Mouse (Mus musculus): ENCODE measurements around the gene Stau1. TPM values are rescaled to one million over a fixed set of nuclear protein-coding genes. Genes with fewer than 3 reads are reported as not detected.

Stau1 gene
- polyA plus RNA-seq, 1 experiment from 2014 or later, result 100 TPM

DNA sequence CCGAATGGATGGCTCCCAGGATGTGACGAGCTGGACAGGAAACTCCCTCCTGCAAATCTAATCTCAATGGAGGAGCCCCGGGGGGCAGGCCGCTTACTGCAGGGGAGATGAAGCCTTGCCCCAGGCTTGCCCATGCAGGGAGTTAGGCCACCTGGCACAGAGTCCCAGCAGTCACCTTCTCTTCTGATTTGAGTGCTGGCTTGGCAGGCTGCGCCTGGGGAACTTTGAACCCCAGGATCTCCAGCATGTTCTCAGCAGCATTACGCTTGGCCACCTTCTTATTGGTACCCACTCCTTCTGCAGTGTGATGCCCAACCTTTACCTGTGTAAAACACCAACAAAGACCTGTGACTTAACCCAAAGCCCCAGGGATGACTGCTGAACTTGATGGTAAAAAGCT lies 43.9 kb downstream of the Stau1 start:
- no peak overlapping the region for H3K27ac ChIP-seq (replicated peaks; ENCODE audit: low read depth, low read length)
- 84% methylated on average over 6 of the region's 6 CpGs for WGBS

GRCm38 (mm10) chr2:166950853-166951648 lies 45.0 kb downstream of the Stau1 start:
- Histone ChIP-seq H3K9me3 (ENCODE audit: control insufficient read depth, low read length) (no peaks in the 10 kb centered on the region), H3K4me2 (ENCODE audit: low read depth, severe bottlenecking) (no peak overlapping the region), H3K27me3 (ENCODE audit: control insufficient read depth, insufficient read depth, low read length) (no peaks in the 10 kb centered on the region), H3K4me1 (ENCODE audit: control insufficient read depth, insufficient read depth, low read length) (no peaks in the 10 kb centered on the region), H3K4me3 (ENCODE audit: low read depth, low read length) (no peak overlapping the region), H3K36me3 (ENCODE audit: control insufficient read depth, insufficient read depth, low read length) (peaks cover 35% of the 10 kb centered on the region), H3K9ac (ENCODE audit: low read length) (no peak overlapping the region), H3K27ac (replicated peaks; ENCODE audit: low read depth, low read length) (no peak overlapping the region)
- ATAC-seq (ENCODE audit: insufficient number of reproducible peaks, low FRiP score, low TSS enrichment, low read depth) (no peak), DNase-seq (ENCODE audit: low spot score) (no peak)
- WGBS, result 89% methylated on average over 14 of the region's 14 CpGs

More for the DNA sequence above, 43.9 kb downstream of the Stau1 start:
- ATAC-seq (ENCODE audit: insufficient number of reproducible peaks, low FRiP score, low TSS enrichment, low read depth), result no peak
- Histone ChIP-seq H3K36me3 (ENCODE audit: control insufficient read depth, insufficient read depth, low read length) (peaks cover 33% of the 10 kb centered on the region), H3K4me2 (ENCODE audit: low read depth, severe bottlenecking) (no peak overlapping the region), H3K4me3 (ENCODE audit: low read depth, low read length) (no peak overlapping the region), H3K9me3 (ENCODE audit: control insufficient read depth, low read length) (no peaks in the 10 kb centered on the region), H3K9ac (ENCODE audit: low read length) (no peak overlapping the region), H3K4me1 (ENCODE audit: control insufficient read depth, insufficient read depth, low read length) (no peaks in the 10 kb centered on the region), H3K27me3 (ENCODE audit: control insufficient read depth, insufficient read depth, low read length) (no peaks in the 10 kb centered on the region)
- no peak for DNase-seq (ENCODE audit: low spot score)

- H3K4me3 ChIP-seq (ENCODE audit: low read depth, low read length), result no peak overlapping the region
- H3K9me3 ChIP-seq (ENCODE audit: control insufficient read depth, low read length), result no peaks in the 10 kb centered on the region
- H3K4me2 ChIP-seq (ENCODE audit: low read depth, severe bottlenecking), result no peak overlapping the region
- ATAC-seq (ENCODE audit: insufficient number of reproducible peaks, low FRiP score, low TSS enrichment, low read depth), result no peak
- no peaks in the 10 kb centered on the region for H3K4me1 ChIP-seq (ENCODE audit: control insufficient read depth, insufficient read depth, low read length)
- H3K36me3 ChIP-seq (ENCODE audit: control insufficient read depth, insufficient read depth, low read length), result peaks cover 37% of the 10 kb centered on the region
- no peak overlapping the region for H3K27ac ChIP-seq (replicated peaks; ENCODE audit: low read depth, low read length)
- DNase-seq (ENCODE audit: low spot score), result no peak
- H3K9ac ChIP-seq (ENCODE audit: low read length), result no peak overlapping the region
- 90% methylated on average over 10 of the region's 10 CpGs for WGBS
- no peaks in the 10 kb centered on the region for H3K27me3 ChIP-seq (ENCODE audit: control insufficient read depth, insufficient read depth, low read length)
These were observed 47.2 kb downstream of the Stau1 start for GRCm38 (mm10) chr2:166948936-166949335.

DNA sequence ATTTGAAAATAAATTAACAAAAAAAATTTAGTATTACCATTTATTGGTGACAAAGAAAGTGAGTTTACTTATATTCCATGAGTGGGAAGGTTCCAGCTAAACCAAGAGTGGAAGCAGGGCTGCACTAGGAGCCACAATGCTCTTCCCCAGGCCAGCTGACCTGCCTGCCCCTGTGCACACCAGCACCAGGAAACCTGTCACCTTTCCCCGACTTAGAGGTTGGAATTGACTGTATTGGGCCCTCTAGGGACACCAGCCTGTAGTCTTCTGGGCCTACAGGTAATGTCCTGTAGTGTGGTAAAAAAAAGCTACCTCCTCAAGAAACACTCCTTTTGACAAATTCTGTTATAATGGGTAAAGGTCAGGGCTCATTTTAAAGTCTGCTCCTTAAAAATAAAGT lies 47.9 kb downstream of the Stau1 start:
- H3K27me3 ChIP-seq (ENCODE audit: control insufficient read depth, insufficient read depth, low read length), result no peaks in the 10 kb centered on the region
- no peak overlapping the region for H3K9ac ChIP-seq (ENCODE audit: low read length)
- no peak for ATAC-seq (ENCODE audit: insufficient number of reproducible peaks, low FRiP score, low TSS enrichment, low read depth)
- H3K4me1 ChIP-seq (ENCODE audit: control insufficient read depth, insufficient read depth, low read length), result no peaks in the 10 kb centered on the region
- no peak for DNase-seq (ENCODE audit: low spot score)
- H3K27ac ChIP-seq (replicated peaks; ENCODE audit: low read depth, low read length), result no peak overlapping the region
- H3K4me2 ChIP-seq (ENCODE audit: low read depth, severe bottlenecking), result no peak overlapping the region
- H3K9me3 ChIP-seq (ENCODE audit: control insufficient read depth, low read length), result no peaks in the 10 kb centered on the region
- peaks cover 39% of the 10 kb centered on the region for H3K36me3 ChIP-seq (ENCODE audit: control insufficient read depth, insufficient read depth, low read length)
- WGBS, result 67% methylated on average over 1 of the region's 1 CpGs
- H3K4me3 ChIP-seq (ENCODE audit: low read depth, low read length), result no peak overlapping the region

DNA sequence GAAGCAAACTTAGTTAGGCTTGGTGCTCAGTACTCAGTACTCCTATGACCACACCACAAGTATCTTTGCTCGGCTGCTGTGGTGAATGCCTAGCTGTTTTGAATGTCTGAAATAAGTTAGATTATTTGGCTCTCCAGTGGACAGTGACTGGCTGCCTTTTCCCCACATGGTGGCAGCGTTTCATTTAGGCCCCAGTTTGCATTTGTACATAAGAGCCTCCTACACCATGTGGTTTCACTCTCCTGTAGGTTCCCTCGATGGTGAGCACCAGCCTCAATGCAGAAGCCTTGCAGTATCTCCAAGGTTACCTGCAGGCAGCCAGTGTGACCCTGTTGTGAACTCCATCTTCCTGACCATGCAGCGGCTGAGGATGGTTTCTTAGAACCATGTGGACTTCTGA lies 50.6 kb downstream of the Stau1 start:
- Histone ChIP-seq H3K27me3 (ENCODE audit: control insufficient read depth, insufficient read depth, low read length) (no peaks in the 10 kb centered on the region), H3K4me2 (ENCODE audit: low read depth, severe bottlenecking) (no peak overlapping the region), H3K36me3 (ENCODE audit: control insufficient read depth, insufficient read depth, low read length) (peaks cover 41% of the 10 kb centered on the region), H3K4me1 (ENCODE audit: control insufficient read depth, insufficient read depth, low read length) (no peaks in the 10 kb centered on the region), H3K27ac (replicated peaks; ENCODE audit: low read depth, low read length) (no peak overlapping the region), H3K9me3 (ENCODE audit: control insufficient read depth, low read length) (no peaks in the 10 kb centered on the region), H3K4me3 (ENCODE audit: low read depth, low read length) (no peak overlapping the region), H3K9ac (ENCODE audit: low read length) (no peak overlapping the region)
- DNase-seq (ENCODE audit: low spot score), result peak; percentile 37
- ATAC-seq (ENCODE audit: insufficient number of reproducible peaks, low FRiP score, low TSS enrichment, low read depth), result no peak
- WGBS, result 74% methylated on average over 4 of the region's 4 CpGs

DNA sequence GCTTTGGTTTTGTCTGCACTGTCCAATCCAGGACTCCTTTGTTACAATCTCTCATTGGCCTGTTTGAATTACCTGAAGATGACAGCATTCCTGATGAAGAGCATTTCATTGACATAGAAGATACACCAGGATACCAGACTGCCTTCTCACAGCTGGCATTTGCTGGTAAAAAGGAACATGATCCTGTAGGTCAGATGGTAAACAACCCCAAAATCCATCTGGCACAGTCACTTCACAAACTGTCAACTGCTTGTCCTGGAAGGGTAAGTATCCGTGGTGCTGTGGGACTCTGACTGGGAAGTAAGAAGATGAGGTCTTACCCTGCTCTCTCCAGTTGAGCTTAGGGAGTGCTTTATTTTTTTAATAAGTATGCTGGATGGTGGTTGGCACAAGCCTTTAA lies 51.8 kb downstream of the Stau1 start:
- Histone ChIP-seq H3K9ac (ENCODE audit: low read length) (no peak overlapping the region), H3K27me3 (ENCODE audit: control insufficient read depth, insufficient read depth, low read length) (no peaks in the 10 kb centered on the region), H3K4me3 (ENCODE audit: low read depth, low read length) (no peak overlapping the region), H3K27ac (replicated peaks; ENCODE audit: low read depth, low read length) (no peak overlapping the region), H3K4me2 (ENCODE audit: low read depth, severe bottlenecking) (no peak overlapping the region), H3K9me3 (ENCODE audit: control insufficient read depth, low read length) (no peaks in the 10 kb centered on the region), H3K36me3 (ENCODE audit: control insufficient read depth, insufficient read depth, low read length) (peaks cover 32% of the 10 kb centered on the region), H3K4me1 (ENCODE audit: control insufficient read depth, insufficient read depth, low read length) (no peaks in the 10 kb centered on the region)
- DNase-seq (ENCODE audit: low spot score) (no peak), ATAC-seq (ENCODE audit: insufficient number of reproducible peaks, low FRiP score, low TSS enrichment, low read depth) (no peak)
- WGBS, result 86% methylated on average over 1 of the region's 1 CpGs

DNA sequence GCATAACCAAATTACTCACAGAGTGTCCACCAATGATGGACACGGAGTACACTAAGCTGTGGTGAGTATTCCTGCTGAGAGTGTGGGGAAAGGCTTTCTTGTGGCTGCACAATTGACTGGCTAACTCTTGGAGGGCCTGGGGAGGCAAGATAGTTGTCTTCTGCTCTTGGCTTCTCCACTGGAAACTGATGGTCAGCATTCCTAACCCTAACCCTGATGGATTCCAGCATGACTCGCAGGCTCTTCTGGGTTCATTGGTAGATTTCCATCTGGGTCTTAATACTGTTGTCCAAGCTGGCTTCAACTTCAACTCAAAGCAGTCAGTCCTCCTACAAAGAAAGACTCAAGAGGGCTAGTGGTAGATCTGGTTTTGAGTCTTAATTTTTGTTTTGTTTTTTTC lies 53.0 kb downstream of the Stau1 start:
- Histone ChIP-seq H3K4me2 (ENCODE audit: low read depth, severe bottlenecking) (no peak overlapping the region), H3K9ac (ENCODE audit: low read length) (no peak overlapping the region), H3K9me3 (ENCODE audit: control insufficient read depth, low read length) (no peaks in the 10 kb centered on the region), H3K27ac (replicated peaks; ENCODE audit: low read depth, low read length) (no peak overlapping the region), H3K4me3 (ENCODE audit: low read depth, low read length) (no peak overlapping the region), H3K27me3 (ENCODE audit: control insufficient read depth, insufficient read depth, low read length) (no peaks in the 10 kb centered on the region), H3K36me3 (ENCODE audit: control insufficient read depth, insufficient read depth, low read length) (peaks cover 27% of the 10 kb centered on the region), H3K4me1 (ENCODE audit: control insufficient read depth, insufficient read depth, low read length) (no peaks in the 10 kb centered on the region)
- ATAC-seq (ENCODE audit: insufficient number of reproducible peaks, low FRiP score, low TSS enrichment, low read depth) (no peak), DNase-seq (ENCODE audit: low spot score) (no peak)
- WGBS, result 90% methylated on average over 2 of the region's 2 CpGs

- Histone ChIP-seq H3K27me3 (ENCODE audit: control insufficient read depth, insufficient read depth, low read length) (no peaks in the 10 kb centered on the region), H3K27ac (replicated peaks; ENCODE audit: low read depth, low read length) (no peak overlapping the region), H3K4me3 (ENCODE audit: low read depth, low read length) (no peak overlapping the region), H3K9me3 (ENCODE audit: control insufficient read depth, low read length) (no peaks in the 10 kb centered on the region), H3K4me2 (ENCODE audit: low read depth, severe bottlenecking) (no peak overlapping the region), H3K36me3 (ENCODE audit: control insufficient read depth, insufficient read depth, low read length) (peaks cover 34% of the 10 kb centered on the region), H3K4me1 (ENCODE audit: control insufficient read depth, insufficient read depth, low read length) (no peaks in the 10 kb centered on the region), H3K9ac (ENCODE audit: low read length) (no peak overlapping the region)
- ATAC-seq (ENCODE audit: insufficient number of reproducible peaks, low FRiP score, low TSS enrichment, low read depth), result no peak
- whole genome bisulfite sequencing, result 95% methylated on average over 2 of the region's 2 CpGs
- DNase-seq (ENCODE audit: low spot score), result no peak
These were observed 59.9 kb downstream of the Stau1 start for GRCm38 (mm10) chr2:166936166-166936565.

GRCm38 (mm10) chr2:166935582-166935981 lies 60.5 kb downstream of the Stau1 start:
- no peak for ATAC-seq (ENCODE audit: insufficient number of reproducible peaks, low FRiP score, low TSS enrichment, low read depth)
- DNase-seq (ENCODE audit: low spot score), result no peak
- 96% methylated on average over 7 of the region's 7 CpGs for WGBS
- Histone ChIP-seq H3K4me2 (ENCODE audit: low read depth, severe bottlenecking) (no peak overlapping the region), H3K9me3 (ENCODE audit: control insufficient read depth, low read length) (no peaks in the 10 kb centered on the region), H3K4me1 (ENCODE audit: control insufficient read depth, insufficient read depth, low read length) (no peaks in the 10 kb centered on the region), H3K9ac (ENCODE audit: low read length) (no peak overlapping the region), H3K36me3 (ENCODE audit: control insufficient read depth, insufficient read depth, low read length) (peaks cover 28% of the 10 kb centered on the region), H3K4me3 (ENCODE audit: low read depth, low read length) (no peak overlapping the region), H3K27me3 (ENCODE audit: control insufficient read depth, insufficient read depth, low read length) (no peaks in the 10 kb centered on the region), H3K27ac (replicated peaks; ENCODE audit: low read depth, low read length) (no peak overlapping the region)
